Mouse (Mus musculus) stomach, embryonic 14.5 days (tissue): Measurements from ENCODE around the gene Robo1. TPM values are rescaled to one million over a fixed set of nuclear protein-coding genes. Genes with fewer than 3 reads are reported as not detected.

Source experiments
- ATAC-seq: fragments of 200-750 bp; cut with Nextera tagmentation; 2 replicates; pipeline ENCODE4 v1.8.0; 2017; ENCODE audit warnings: low read depth, moderate TSS enrichment; ENCODE audit not compliant: insufficient number of reproducible peaks, insufficient read depth, low FRiP score
- H3K27ac ChIP-seq: fragments of 300-500 bp; sonication (generic); 2 replicates; pipeline ENCODE4 v1.5.1; 2014; ENCODE audit warnings: mild to moderate bottlenecking, low read length, moderate library complexity, mixed read lengths
- H3K27me3 ChIP-seq: fragments of 300-500 bp; sonication (generic); 2 replicates; pipeline ENCODE4 v1.6.1; 2014; ENCODE audit warnings: low read length, control low read depth, mixed read lengths; ENCODE audit not compliant: control insufficient read depth, insufficient read depth
- H3K36me3 ChIP-seq: fragments of 300-500 bp; sonication (generic); 2 replicates; pipeline ENCODE4 v1.6.1; 2014; ENCODE audit warnings: mild to moderate bottlenecking, control low read depth, low read length, moderate library complexity, mixed read lengths; ENCODE audit not compliant: control insufficient read depth, insufficient read depth
- H3K4me1 ChIP-seq: fragments of 300-500 bp; sonication (generic); 2 replicates; pipeline ENCODE4 v1.6.1; 2014; ENCODE audit warnings: low read length, control low read depth, mixed read lengths; ENCODE audit not compliant: control insufficient read depth, insufficient read depth
- H3K4me2 ChIP-seq: fragments of 300-500 bp; sonication (generic); replicated peaks from 2 replicates; pipeline ENCODE4 v1.6.1; 2014; ENCODE audit warnings: low read depth, low read length, control low read depth
- H3K4me3 ChIP-seq: fragments of 300-500 bp; sonication (generic); 2 replicates; pipeline ENCODE4 v1.5.1; 2014; ENCODE audit warnings: low read depth, low read length, control low read depth
- H3K9ac ChIP-seq: fragments of 300-500 bp; sonication (generic); replicated peaks from 2 replicates; pipeline ENCODE4 v1.6.1; 2014; ENCODE audit warnings: low read depth, mild to moderate bottlenecking, control low read depth, low read length, moderate library complexity, mixed read lengths
- H3K9me3 ChIP-seq: fragments of 300-500 bp; sonication (generic); 2 replicates; pipeline ENCODE4 v1.6.1; 2016; ENCODE audit warnings: low read depth, low read length, control low read depth; ENCODE audit not compliant: control insufficient read depth
- WGBS: fragments of 180-500 bp; shearing (Covaris S2); extraction: QIAGEN DNeasy Blood & Tissue Kit; methylation state at CpG from one replicate; pipeline ENCODE4 v1.1.7; 2014; 5-methylcytosine and 5-hydroxymethylcytosine counted together
- polyA plus RNA-seq: library from polyadenylated mRNA; unstranded; fragments of >200 nt; fragmentation: Nextera tagmentation; extraction: Ambion mirVana; gene quantifications from 2 replicates; pipeline ENCODE4 v1.2.1, GENCODE M21; 2014

The Robo1 gene
- polyA plus RNA-seq, 1 experiment from 2014 or later: 37.5 TPM

DNA sequence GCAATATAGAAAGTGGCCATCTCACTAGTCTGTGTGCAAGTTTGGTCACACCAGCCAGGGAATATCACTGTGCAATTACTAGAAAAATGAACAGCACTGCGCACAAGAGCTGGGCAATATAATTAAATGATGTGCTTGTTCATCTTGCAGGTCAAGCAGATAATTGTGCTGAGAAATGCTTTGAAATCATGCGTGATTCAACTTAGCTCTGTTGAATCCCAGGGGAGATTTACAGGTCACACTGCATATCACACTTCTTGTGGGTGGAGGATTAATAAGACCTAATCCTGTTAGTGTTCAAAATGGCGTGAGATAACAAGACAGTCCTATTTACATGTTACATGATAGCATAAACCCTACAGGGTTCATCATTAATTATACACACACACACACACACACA, 157.6 kb downstream of the Robo1 start:
- ATAC-seq: no peak

GRCm38 (mm10) chr16:72470037-72470673, 162.0 kb downstream of the Robo1 start:
- Histone ChIP-seq H3K9me3 (no peaks in the 10 kb centered on the region), H3K4me1 (no peaks in the 10 kb centered on the region), H3K27me3 (no peaks in the 10 kb centered on the region)

More for the DNA sequence above, 157.6 kb downstream of the Robo1 start:
- 81% methylated on average over 3 of the region's 3 CpGs for WGBS
- no peaks in the 10 kb centered on the region for H3K27me3 ChIP-seq
- no peak overlapping the region for H3K27ac ChIP-seq
- H3K4me2 ChIP-seq: no peak overlapping the region
- no peaks in the 10 kb centered on the region for H3K9me3 ChIP-seq
- no peaks in the 10 kb centered on the region for H3K36me3 ChIP-seq
- H3K4me1 ChIP-seq: no peaks in the 10 kb centered on the region
- H3K9ac ChIP-seq: no peak overlapping the region
- H3K4me3 ChIP-seq: no peak overlapping the region

DNA sequence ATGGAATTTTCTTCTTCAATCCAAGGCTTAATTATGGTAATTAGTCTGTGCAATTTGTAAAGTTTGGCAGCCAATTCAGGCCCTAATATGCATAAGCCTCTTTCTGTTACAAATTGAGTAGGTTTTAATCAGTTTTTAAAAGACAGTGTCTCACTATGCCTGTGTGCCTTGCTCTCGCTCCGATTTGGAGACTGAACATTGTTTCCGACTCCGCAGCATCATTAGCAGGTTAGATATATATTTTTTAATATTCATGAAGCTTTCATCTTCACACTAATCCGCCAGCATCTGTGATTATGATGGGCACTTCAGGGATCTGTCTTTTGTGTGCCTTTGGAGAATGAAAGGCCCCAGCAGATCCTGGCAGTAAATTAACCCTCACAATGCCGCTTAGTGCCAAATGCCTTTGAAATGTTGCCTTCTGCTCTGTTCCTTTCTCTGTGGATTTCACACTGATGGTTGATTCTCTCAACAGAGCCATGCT, 202.7 kb downstream of the Robo1 start:
- 53% methylated on average over 6 of the region's 6 CpGs for WGBS
- H3K4me2 ChIP-seq: no peak overlapping the region
- no peak for ATAC-seq
- no peaks in the 10 kb centered on the region for H3K27me3 ChIP-seq
- no peak overlapping the region for H3K27ac ChIP-seq
- H3K9ac ChIP-seq: no peak overlapping the region
- H3K36me3 ChIP-seq: no peaks in the 10 kb centered on the region
- H3K9me3 ChIP-seq: no peaks in the 10 kb centered on the region
- no peaks in the 10 kb centered on the region for H3K4me1 ChIP-seq
- no peak overlapping the region for H3K4me3 ChIP-seq

More at GRCm38 (mm10) chr16:72470037-72470673, 162.0 kb downstream of the Robo1 start:
- WGBS: 42% methylated on average over 2 of the region's 2 CpGs
- ATAC-seq: no peak
- no peaks in the 10 kb centered on the region for H3K36me3 ChIP-seq
- no peak overlapping the region for H3K4me3 ChIP-seq
- no peak overlapping the region for H3K27ac ChIP-seq
- no peak overlapping the region for H3K4me2 ChIP-seq
- H3K9ac ChIP-seq: no peak overlapping the region

DNA sequence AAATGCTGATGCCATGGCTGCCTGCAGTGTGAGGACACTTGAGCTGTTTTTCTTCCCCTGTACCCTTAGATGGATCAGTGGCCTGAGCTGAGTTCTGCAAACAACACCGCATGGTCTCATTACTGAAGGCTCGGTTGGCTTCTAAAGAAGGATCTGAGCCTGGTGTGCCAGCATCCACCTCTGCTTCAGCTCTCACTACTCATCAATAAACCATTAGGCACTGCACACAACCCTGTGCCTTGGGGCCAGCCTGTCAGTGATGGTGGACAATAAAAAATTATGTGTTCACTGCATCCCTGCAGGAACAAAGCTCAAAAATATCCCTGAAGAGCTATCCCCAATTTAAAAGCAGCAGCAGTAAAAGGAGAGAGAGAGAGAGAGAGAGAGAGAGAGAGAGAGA, 223.2 kb downstream of the Robo1 start:
- no peaks in the 10 kb centered on the region for H3K27me3 ChIP-seq

GRCm38 (mm10) chr16:72533900-72534571, 225.9 kb downstream of the Robo1 start:
- H3K9ac ChIP-seq: no peak overlapping the region
- H3K4me1 ChIP-seq: no peaks in the 10 kb centered on the region
- H3K4me3 ChIP-seq: no peak overlapping the region
- H3K9me3 ChIP-seq: no peaks in the 10 kb centered on the region
- no peak overlapping the region for H3K27ac ChIP-seq
- no peak for ATAC-seq
- H3K4me2 ChIP-seq: no peak overlapping the region
- WGBS: 91% methylated on average over 4 of the region's 4 CpGs
- H3K27me3 ChIP-seq: no peaks in the 10 kb centered on the region
- no peaks in the 10 kb centered on the region for H3K36me3 ChIP-seq

More for the DNA sequence above, 223.2 kb downstream of the Robo1 start:
- H3K36me3 ChIP-seq: no peaks in the 10 kb centered on the region
- 85% methylated on average over 2 of the region's 2 CpGs for WGBS
- no peak overlapping the region for H3K4me3 ChIP-seq
- H3K4me2 ChIP-seq: no peak overlapping the region
- no peak overlapping the region for H3K27ac ChIP-seq
- H3K9ac ChIP-seq: no peak overlapping the region
- no peaks in the 10 kb centered on the region for H3K4me1 ChIP-seq
- ATAC-seq: no peak
- H3K9me3 ChIP-seq: no peaks in the 10 kb centered on the region

DNA sequence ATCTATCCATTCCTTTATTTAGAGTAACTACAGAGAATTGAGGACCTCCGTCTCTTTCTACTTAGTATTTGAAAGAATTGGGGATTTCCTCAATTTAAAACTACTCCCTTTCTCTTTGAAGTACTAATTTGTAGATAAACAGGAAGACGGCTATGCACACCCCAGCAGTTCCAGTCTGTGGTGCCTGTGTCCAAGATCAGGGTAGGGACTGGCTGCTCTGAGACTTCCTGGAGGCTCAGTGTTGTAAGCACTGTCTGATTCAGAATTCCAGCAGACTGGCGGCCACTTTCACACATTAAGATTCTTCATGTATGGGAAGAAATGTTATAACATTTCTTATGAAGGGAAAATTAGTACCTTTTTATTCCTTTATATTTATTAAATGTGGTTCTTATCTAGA, 230.1 kb downstream of the Robo1 start:
- ATAC-seq: no peak
- H3K9me3 ChIP-seq: no peaks in the 10 kb centered on the region
- 52% methylated on average over 3 of the region's 3 CpGs for WGBS

DNA sequence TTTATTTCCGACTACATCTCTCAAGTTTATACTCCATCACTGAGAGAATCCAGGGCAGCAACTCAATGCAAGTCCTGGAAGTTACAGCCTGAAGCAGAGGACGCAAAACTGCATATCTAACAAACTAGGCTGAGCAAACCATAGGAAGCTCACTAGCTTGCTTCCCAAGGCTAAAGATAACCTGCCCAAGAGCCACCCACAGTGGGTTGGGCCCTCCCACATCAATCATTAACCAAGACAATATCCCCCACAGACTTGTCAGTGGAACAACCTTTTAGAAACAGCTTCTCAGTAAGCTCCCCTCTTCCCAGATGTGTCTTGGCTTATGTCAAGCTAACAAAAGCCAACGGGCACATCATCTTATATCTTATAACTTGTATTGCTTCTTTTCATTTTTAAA, 235.8 kb downstream of the Robo1 start:
- H3K9me3 ChIP-seq: no peaks in the 10 kb centered on the region
- H3K27me3 ChIP-seq: no peaks in the 10 kb centered on the region
- H3K36me3 ChIP-seq: no peaks in the 10 kb centered on the region
- H3K4me2 ChIP-seq: no peak overlapping the region
- H3K4me3 ChIP-seq: no peak overlapping the region
- H3K9ac ChIP-seq: no peak overlapping the region
- 61% methylated on average over 3 of the region's 3 CpGs for WGBS
- no peak overlapping the region for H3K27ac ChIP-seq
- ATAC-seq: no peak
- H3K4me1 ChIP-seq: no peaks in the 10 kb centered on the region

More for the DNA sequence above, 230.1 kb downstream of the Robo1 start:
- no peaks in the 10 kb centered on the region for H3K27me3 ChIP-seq
- H3K4me2 ChIP-seq: no peak overlapping the region
- no peak overlapping the region for H3K4me3 ChIP-seq
- H3K36me3 ChIP-seq: no peaks in the 10 kb centered on the region
- no peak overlapping the region for H3K9ac ChIP-seq
- H3K4me1 ChIP-seq: no peaks in the 10 kb centered on the region
- H3K27ac ChIP-seq: no peak overlapping the region

DNA sequence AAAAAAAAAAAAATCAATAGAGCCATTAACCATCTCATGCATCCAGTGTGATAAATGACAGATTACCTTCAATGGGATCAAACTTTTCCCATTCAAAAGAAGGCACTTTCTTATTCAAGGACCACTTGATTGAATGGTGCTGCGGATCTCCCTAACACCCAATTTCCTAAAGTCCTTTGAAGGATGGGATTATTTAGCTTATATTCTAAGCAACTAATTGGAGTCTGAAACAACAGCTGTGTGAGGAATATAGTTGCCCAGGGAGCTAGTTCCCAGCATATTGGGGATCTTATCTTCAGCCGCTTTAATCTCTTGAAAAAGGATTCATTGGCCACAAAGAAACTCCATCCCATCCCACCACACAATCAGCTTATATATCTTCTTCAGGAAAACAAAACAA, 236.8 kb downstream of the Robo1 start:
- Histone ChIP-seq H3K9me3 (no peaks in the 10 kb centered on the region), H3K27me3 (no peaks in the 10 kb centered on the region), H3K9ac (no peak overlapping the region), H3K27ac (no peak overlapping the region), H3K4me2 (no peak overlapping the region), H3K4me3 (no peak overlapping the region), H3K4me1 (no peaks in the 10 kb centered on the region), H3K36me3 (no peaks in the 10 kb centered on the region)
- no peak for ATAC-seq
- 82% methylated on average over 2 of the region's 2 CpGs for WGBS
